Mouse (Mus musculus) heart, embryonic 16.5 days (tissue): ENCODE measurements around the gene Agl. TPM values are rescaled to one million over a fixed set of nuclear protein-coding genes. Genes with fewer than 3 reads are reported as not detected.

Experiments
- ATAC-seq: fragments of 200-750 bp; cut with Nextera tagmentation; replicated peaks from 2 replicates; pipeline ENCODE4 v1.8.0; 2017; ENCODE audit warnings: moderate number of reproducible peaks; ENCODE audit not compliant: insufficient read depth, low FRiP score; ENCODE audit errors: extremely low read depth
- H3K27ac ChIP-seq: fragments of 300-500 bp; sonication (generic); 2 replicates; pipeline ENCODE4 v1.5.1; 2014; ENCODE audit warnings: mild to moderate bottlenecking, low read length, control low read depth, moderate library complexity
- H3K27me3 ChIP-seq: fragments of 300-500 bp; sonication (generic); 2 replicates; pipeline ENCODE4 v1.6.1; 2014; ENCODE audit warnings: low read length, mixed read lengths; ENCODE audit not compliant: control insufficient read depth, insufficient read depth
- H3K36me3 ChIP-seq: fragments of 300-500 bp; sonication (generic); 2 replicates; pipeline ENCODE4 v1.6.1; 2014; ENCODE audit not compliant: control insufficient read depth, insufficient read depth
- H3K4me1 ChIP-seq: fragments of 300-500 bp; sonication (generic); 2 replicates; pipeline ENCODE4 v1.6.1; 2014; ENCODE audit warnings: low read length, mixed read lengths; ENCODE audit not compliant: control insufficient read depth, insufficient read depth
- H3K4me2 ChIP-seq: fragments of 300-500 bp; sonication (generic); 2 replicates; pipeline ENCODE4 v1.6.1; 2014; ENCODE audit warnings: low read depth, mild to moderate bottlenecking, control low read depth, low read length
- H3K4me3 ChIP-seq: fragments of 300-500 bp; sonication (generic); 2 replicates; pipeline ENCODE4 v1.5.1; 2014; ENCODE audit warnings: mild to moderate bottlenecking, control low read depth, low read length
- H3K9ac ChIP-seq: fragments of 300-500 bp; sonication (generic); 2 replicates; pipeline ENCODE4 v1.6.1; 2014; ENCODE audit warnings: low read length, control low read depth
- H3K9me3 ChIP-seq: fragments of 300-500 bp; sonication (generic); replicated peaks from 2 replicates; pipeline ENCODE4 v1.6.1; 2016; ENCODE audit warnings: low read length; ENCODE audit not compliant: control insufficient read depth
- WGBS: fragments of 180-500 bp; shearing (Covaris S2); extraction: QIAGEN DNeasy Blood & Tissue Kit; methylation state at CpG from one replicate; pipeline ENCODE4 v1.1.7; 2014; 5-methylcytosine and 5-hydroxymethylcytosine counted together
- polyA plus RNA-seq: library from polyadenylated mRNA; unstranded; fragments of >200 nt; fragmentation: Nextera tagmentation; extraction: Ambion mirVana; gene quantifications from 2 replicates; pipeline ENCODE4 v1.2.1, GENCODE M21; 2015

Gene Agl
- polyA plus RNA-seq, 1 experiment from 2014 or later = 155 TPM

DNA sequence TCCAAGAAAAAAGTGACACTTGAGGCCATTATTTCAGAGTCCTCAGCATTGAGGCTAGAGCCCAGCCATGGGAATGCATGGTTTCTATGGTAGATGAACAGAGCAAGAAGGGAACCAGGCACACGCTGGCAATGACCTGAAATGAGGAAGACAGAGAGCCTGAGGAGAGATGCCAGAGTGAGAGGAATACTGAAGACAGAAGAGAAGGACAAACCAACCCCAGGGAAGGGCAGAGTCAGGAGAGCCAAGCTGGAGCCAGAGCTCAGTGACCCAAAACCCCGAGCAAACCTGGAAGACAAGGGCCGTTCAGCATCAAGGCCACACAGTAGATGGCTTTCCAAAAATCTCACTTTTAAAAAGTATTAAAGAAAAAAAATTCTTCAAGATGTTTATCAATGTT is 2.1 kb downstream of the Agl start:
- Histone ChIP-seq H3K27me3 (no peaks in the 10 kb centered on the region), H3K9me3 (no peaks in the 10 kb centered on the region), H3K4me3 (peak overlapping the region; percentile 72), H3K27ac (peak overlapping the region; percentile 81), H3K9ac (peak overlapping the region; percentile 84), H3K36me3 (peaks cover 11% of the 10 kb centered on the region), H3K4me1 (peaks cover 18% of the 10 kb centered on the region), H3K4me2 (peak overlapping the region; percentile 93)
- 55% methylated on average over 3 of the region's 3 CpGs for WGBS
- no peak for ATAC-seq

GRCm38 (mm10) chr3:116804746-116805285 is 3.1 kb downstream of the Agl start:
- H3K9me3 ChIP-seq = no peaks in the 10 kb centered on the region
- H3K4me1 ChIP-seq = peaks cover 20% of the 10 kb centered on the region
- H3K36me3 ChIP-seq = peaks cover 15% of the 10 kb centered on the region
- H3K4me2 ChIP-seq = peak overlapping the region; percentile 93
- H3K27me3 ChIP-seq = no peaks in the 10 kb centered on the region
- peak overlapping the region; percentile 84 for H3K9ac ChIP-seq
- WGBS = 48% methylated on average over 6 of the region's 6 CpGs
- H3K27ac ChIP-seq = peak overlapping the region; percentile 80
- no peak for ATAC-seq
- H3K4me3 ChIP-seq = peak overlapping the region; percentile 72

DNA sequence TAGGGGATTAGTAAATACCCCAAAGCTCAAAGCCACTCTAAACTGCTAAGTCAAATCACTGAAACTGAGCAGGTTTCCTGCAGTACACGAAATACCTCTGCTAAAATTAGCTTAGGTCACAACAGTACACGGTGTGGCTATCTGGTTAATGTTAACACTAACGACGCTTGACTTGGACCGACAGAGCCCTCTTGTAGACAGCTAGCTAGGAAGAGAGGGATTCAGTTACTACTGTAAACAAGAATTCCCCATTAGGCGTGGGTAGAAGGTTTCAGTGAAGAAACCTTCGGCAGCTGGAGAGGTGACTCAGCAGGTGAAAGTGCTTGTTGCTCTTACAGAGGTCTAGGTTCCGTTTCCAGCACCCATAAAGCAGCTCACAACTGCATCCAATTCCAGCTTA is 6.2 kb downstream of the Agl start:
- peak overlapping the region; percentile 57; the same call in 1 of the 2 replicates for H3K9ac ChIP-seq
- peak overlapping the region; percentile 62 for H3K4me2 ChIP-seq
- H3K4me3 ChIP-seq = peak overlapping the region; percentile 38
- H3K9me3 ChIP-seq = no peaks in the 10 kb centered on the region
- no peaks in the 10 kb centered on the region for H3K27me3 ChIP-seq
- H3K27ac ChIP-seq = peak overlapping the region; percentile 81
- WGBS = 27% methylated on average over 8 of the region's 8 CpGs
- ATAC-seq = peak; percentile 80
- peaks cover 29% of the 10 kb centered on the region for H3K36me3 ChIP-seq
- H3K4me1 ChIP-seq = peaks cover 20% of the 10 kb centered on the region

- ATAC-seq = no peak
- Histone ChIP-seq H3K36me3 (peaks cover 39% of the 10 kb centered on the region), H3K4me1 (peaks cover 20% of the 10 kb centered on the region), H3K27ac (0 out of 2 replicates have a peak overlapping the region, but pooled peaks have one; percentile 39), H3K27me3 (no peaks in the 10 kb centered on the region), H3K4me3 (no peak overlapping the region), H3K9ac (no peak overlapping the region), H3K9me3 (no peaks in the 10 kb centered on the region), H3K4me2 (no peak overlapping the region)
- 58% methylated on average over 4 of the region's 4 CpGs for WGBS
These were observed 9.0 kb downstream of the Agl start for GRCm38 (mm10) chr3:116798821-116799510.

DNA sequence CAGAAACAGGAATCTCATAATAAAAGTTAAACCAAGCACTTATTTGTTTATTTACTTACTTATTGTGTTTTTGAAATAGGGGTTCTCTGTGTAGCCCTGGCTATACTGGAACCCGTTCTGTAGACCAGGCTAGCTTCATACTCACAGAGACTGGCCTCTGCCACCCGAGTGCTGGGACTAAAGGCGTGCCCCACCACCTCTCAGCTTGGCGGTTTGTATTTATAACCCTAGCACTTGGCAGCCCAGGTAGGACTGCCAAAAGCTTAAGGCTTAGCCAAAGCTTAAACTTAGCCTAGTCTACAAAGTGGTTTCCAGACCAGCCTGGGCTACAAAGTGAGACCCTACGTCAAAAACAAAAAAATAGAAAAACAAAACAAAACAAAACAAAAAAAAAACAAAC is 19.1 kb downstream of the Agl start:
- no peak overlapping the region for H3K27ac ChIP-seq
- 80% methylated on average over 5 of the region's 5 CpGs for WGBS
- H3K9ac ChIP-seq = no peak overlapping the region
- no peaks in the 10 kb centered on the region for H3K4me1 ChIP-seq
- no peaks in the 10 kb centered on the region for H3K27me3 ChIP-seq
- no peak overlapping the region for H3K4me3 ChIP-seq
- H3K4me2 ChIP-seq = no peak overlapping the region
- peaks cover 73% of the 10 kb centered on the region for H3K36me3 ChIP-seq
- no peaks in the 10 kb centered on the region for H3K9me3 ChIP-seq
- ATAC-seq = no peak

GRCm38 (mm10) chr3:116786543-116786942 is 21.4 kb downstream of the Agl start:
- no peaks in the 10 kb centered on the region for H3K27me3 ChIP-seq
- WGBS = 88% methylated on average over 9 of the region's 9 CpGs
- no peak overlapping the region for H3K4me2 ChIP-seq
- H3K9ac ChIP-seq = no peak overlapping the region
- no peak overlapping the region for H3K4me3 ChIP-seq
- ATAC-seq = no peak
- no peaks in the 10 kb centered on the region for H3K4me1 ChIP-seq
- H3K9me3 ChIP-seq = no peaks in the 10 kb centered on the region
- no peak overlapping the region for H3K27ac ChIP-seq
- peaks cover 73% of the 10 kb centered on the region for H3K36me3 ChIP-seq

GRCm38 (mm10) chr3:116785820-116786219 is 22.1 kb downstream of the Agl start:
- WGBS = 92% methylated on average over 8 of the region's 8 CpGs
- Histone ChIP-seq H3K4me2 (no peak overlapping the region), H3K9ac (no peak overlapping the region), H3K9me3 (no peaks in the 10 kb centered on the region), H3K27me3 (no peaks in the 10 kb centered on the region), H3K4me3 (no peak overlapping the region), H3K27ac (no peak overlapping the region), H3K36me3 (peaks cover 75% of the 10 kb centered on the region), H3K4me1 (no peaks in the 10 kb centered on the region)
- no peak for ATAC-seq

GRCm38 (mm10) chr3:116784811-116785210 is 23.2 kb downstream of the Agl start:
- 89% methylated on average over 8 of the region's 8 CpGs for WGBS
- H3K4me1 ChIP-seq = no peaks in the 10 kb centered on the region
- no peak for ATAC-seq
- no peak overlapping the region for H3K4me3 ChIP-seq
- H3K9ac ChIP-seq = no peak overlapping the region
- no peak overlapping the region for H3K4me2 ChIP-seq
- H3K9me3 ChIP-seq = no peaks in the 10 kb centered on the region
- H3K27me3 ChIP-seq = no peaks in the 10 kb centered on the region
- no peak overlapping the region for H3K27ac ChIP-seq
- peaks cover 74% of the 10 kb centered on the region for H3K36me3 ChIP-seq

- no peaks in the 10 kb centered on the region for H3K9me3 ChIP-seq
- ATAC-seq = no peak
- no peaks in the 10 kb centered on the region for H3K27me3 ChIP-seq
- WGBS = 79% methylated on average over 12 of the region's 12 CpGs
- H3K9ac ChIP-seq = no peak overlapping the region
- H3K27ac ChIP-seq = no peak overlapping the region
- H3K4me3 ChIP-seq = no peak overlapping the region
- H3K4me1 ChIP-seq = no peaks in the 10 kb centered on the region
- H3K36me3 ChIP-seq = peaks cover 72% of the 10 kb centered on the region
- H3K4me2 ChIP-seq = no peak overlapping the region
These were observed 23.7 kb downstream of the Agl start for GRCm38 (mm10) chr3:116784290-116784689.
